Mouse (Mus musculus) stomach, postnatal 0 days (tissue): ENCODE data around the gene Sorcs1. TPM values are rescaled to one million over a fixed set of nuclear protein-coding genes. Genes with fewer than 3 reads are reported as not detected.

Experiments
- ATAC-seq: fragments of 200-750 bp; cut with Nextera tagmentation; 2 replicates; pipeline ENCODE4 v1.8.0; 2017; ENCODE audit not compliant: low FRiP score, low TSS enrichment
- DNase-seq: peaks from one replicate; pipeline ENCODE4 v3.0.0-alpha.2; 2016; ENCODE audit warnings: low spot score
- H3K27ac ChIP-seq: fragments of 300-500 bp; sonication (generic); replicated peaks from 2 replicates; pipeline ENCODE4 v1.5.1; 2014; ENCODE audit warnings: mild to moderate bottlenecking, control low read depth
- H3K27me3 ChIP-seq: fragments of 300-500 bp; sonication (generic); 2 replicates; pipeline ENCODE4 v1.6.1; 2014; ENCODE audit warnings: low read length; ENCODE audit not compliant: control insufficient read depth, insufficient read depth
- H3K36me3 ChIP-seq: fragments of 300-500 bp; sonication (generic); 2 replicates; pipeline ENCODE4 v1.6.1; 2014; ENCODE audit warnings: low read length, mixed read lengths; ENCODE audit not compliant: control insufficient read depth, insufficient read depth
- H3K4me1 ChIP-seq: fragments of 300-500 bp; sonication (generic); replicated peaks from 2 replicates; pipeline ENCODE4 v1.6.1; 2014; ENCODE audit warnings: antibody characterized with exemption; ENCODE audit not compliant: control insufficient read depth, insufficient read depth
- H3K4me2 ChIP-seq: fragments of 300-500 bp; sonication (generic); replicated peaks from 2 replicates; pipeline ENCODE4 v1.6.1; 2014; ENCODE audit warnings: low read depth, mild to moderate bottlenecking, control low read depth, moderate library complexity
- H3K4me3 ChIP-seq: fragments of 300-500 bp; sonication (generic); 2 replicates; pipeline ENCODE4 v1.5.1; 2014; ENCODE audit warnings: low read depth, low read length, control low read depth
- H3K9ac ChIP-seq: fragments of 300-500 bp; sonication (generic); 2 replicates; pipeline ENCODE4 v1.6.1; 2014; ENCODE audit warnings: mild to moderate bottlenecking, low read length, control low read depth, mixed read lengths
- H3K9me3 ChIP-seq: fragments of 300-500 bp; sonication (generic); 2 replicates; pipeline ENCODE4 v1.6.1; 2016; ENCODE audit warnings: low read length; ENCODE audit not compliant: control insufficient read depth
- CTCF ChIP-seq: IDR thresholded peaks from 2 replicates; pipeline ENCODE4 v1.5.1; 2016; ENCODE audit warnings: antibody characterized with exemption, low read depth, mild to moderate bottlenecking, moderate library complexity
- EP300 ChIP-seq: optimal IDR thresholded peaks from 2 replicates; pipeline ENCODE3; 2016; ENCODE audit warnings: antibody characterized with exemption
- WGBS: fragments of 180-500 bp; shearing (Covaris S2); extraction: QIAGEN DNeasy Blood & Tissue Kit; methylation state at CpG from one replicate; pipeline ENCODE4 v1.1.7; 2014; 5-methylcytosine and 5-hydroxymethylcytosine counted together
- polyA plus RNA-seq: library from polyadenylated mRNA; unstranded; fragments of >200 nt; fragmentation: Nextera tagmentation; extraction: Ambion mirVana; gene quantifications from 2 replicates; pipeline ENCODE4 v1.2.1, GENCODE M21; 2015

Sorcs1 gene
- polyA plus RNA-seq, 1 experiment from 2014 or later = 1.4 TPM

DNA sequence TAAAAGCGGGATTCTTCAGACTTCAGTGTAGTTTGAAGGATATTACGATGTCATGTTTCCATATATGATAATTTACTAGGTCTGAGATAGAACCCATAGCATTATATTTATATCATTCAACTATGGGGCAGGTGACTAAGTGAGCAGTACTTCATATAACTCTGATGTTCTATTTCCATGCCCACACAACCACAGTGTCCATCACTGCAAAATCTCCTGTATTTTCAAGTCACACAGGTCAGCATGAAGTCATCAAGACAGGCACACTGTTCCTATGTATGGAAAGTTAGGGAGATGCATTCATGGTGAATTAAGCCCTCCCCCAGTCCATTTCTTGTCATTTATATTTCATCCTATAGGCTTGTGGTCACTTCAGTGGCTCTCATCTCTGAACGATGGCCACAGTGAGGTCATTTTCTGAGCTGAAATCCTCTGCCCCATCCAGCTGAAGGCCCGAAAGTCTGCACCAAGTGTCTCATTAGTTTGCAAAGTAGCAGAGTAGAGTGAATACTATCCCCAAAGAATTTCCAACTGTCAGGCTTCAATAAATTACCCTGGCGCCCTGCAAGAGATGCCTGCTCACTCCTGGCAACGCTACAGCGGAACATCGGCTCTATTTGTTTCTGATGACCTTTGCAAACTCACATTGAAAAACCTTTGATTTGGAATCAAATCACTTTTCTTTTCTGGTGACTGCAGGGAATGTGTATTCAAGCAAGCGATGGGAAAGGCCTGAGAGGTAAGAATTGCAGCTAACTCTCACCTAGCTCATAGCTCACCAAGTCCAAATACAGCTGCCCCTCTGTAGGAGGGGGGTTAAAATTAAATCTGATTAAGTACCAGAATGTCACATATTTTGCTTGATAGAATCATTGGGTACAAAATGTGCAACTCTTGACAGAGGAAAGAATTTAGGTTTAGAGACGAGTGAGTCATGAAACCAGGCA is 492.4 kb downstream of the Sorcs1 start:
- 54% methylated on average over 10 of the region's 10 CpGs for WGBS
- no peaks in the 10 kb centered on the region for H3K9me3 ChIP-seq

DNA sequence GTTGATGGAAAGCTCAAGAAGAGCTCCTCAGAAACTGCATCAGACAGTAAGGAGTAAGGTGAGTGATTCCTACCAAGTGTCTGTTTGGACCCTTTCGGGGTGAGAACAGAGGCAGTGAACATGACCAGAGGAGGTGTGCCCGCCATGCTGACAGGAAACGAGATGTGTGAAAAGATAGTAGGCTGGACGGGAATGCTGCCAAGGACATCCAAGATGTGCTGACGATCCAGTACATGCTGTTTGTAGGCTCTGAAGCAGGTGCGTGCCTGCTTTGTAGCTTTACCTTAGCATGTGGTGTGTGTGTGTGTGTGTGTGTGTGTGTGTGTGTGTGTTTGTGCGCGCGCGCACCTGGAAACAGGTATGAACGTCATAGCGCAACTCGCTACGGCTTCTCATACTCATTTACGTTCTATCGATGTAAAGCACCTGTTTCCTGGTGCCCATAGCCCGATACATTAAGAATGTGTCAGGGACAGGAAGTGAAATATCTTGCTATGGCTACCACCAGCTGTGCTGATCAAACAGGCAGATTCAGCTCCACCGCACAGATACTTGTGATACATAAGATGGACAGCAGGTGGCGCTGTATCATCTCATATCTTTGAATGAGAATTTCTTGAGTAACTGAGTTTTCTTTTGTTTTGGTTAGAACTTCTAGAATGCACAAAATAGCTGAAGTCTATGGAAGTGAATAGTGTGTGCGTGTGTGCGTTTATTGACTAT is 493.4 kb downstream of the Sorcs1 start:
- DNase-seq (peak; percentile 54), ATAC-seq (no peak)
- Histone ChIP-seq H3K27ac (no peak overlapping the region), H3K9ac (no peak overlapping the region), H3K4me2 (no peak overlapping the region), H3K9me3 (no peaks in the 10 kb centered on the region), H3K27me3 (no peaks in the 10 kb centered on the region), H3K4me3 (no peak overlapping the region), H3K4me1 (no peaks in the 10 kb centered on the region), H3K36me3 (no peaks in the 10 kb centered on the region)
- WGBS = 44% methylated on average over 21 of the region's 21 CpGs
- no peak for TF ChIP-seq EP300
- TF ChIP-seq CTCF = peak; percentile 84

More for the DNA sequence above, 492.4 kb downstream of the Sorcs1 start:
- H3K36me3 ChIP-seq = no peaks in the 10 kb centered on the region
- H3K4me2 ChIP-seq = no peak overlapping the region
- no peaks in the 10 kb centered on the region for H3K4me1 ChIP-seq
- H3K27ac ChIP-seq = no peak overlapping the region
- TF ChIP-seq EP300 (no peak), CTCF (no peak)
- no peak for ATAC-seq
- H3K4me3 ChIP-seq = no peak overlapping the region
- DNase-seq = no peak
- no peak overlapping the region for H3K9ac ChIP-seq
- no peaks in the 10 kb centered on the region for H3K27me3 ChIP-seq

- no peaks in the 10 kb centered on the region for H3K27me3 ChIP-seq
- no peak for DNase-seq
- 74% methylated on average over 4 of the region's 4 CpGs for WGBS
- no peak overlapping the region for H3K27ac ChIP-seq
- ATAC-seq = no peak
- H3K4me2 ChIP-seq = no peak overlapping the region
- H3K4me1 ChIP-seq = no peaks in the 10 kb centered on the region
- no peaks in the 10 kb centered on the region for H3K9me3 ChIP-seq
- no peak overlapping the region for H3K9ac ChIP-seq
- TF ChIP-seq EP300 = no peak
- no peak for TF ChIP-seq CTCF
- H3K36me3 ChIP-seq = no peaks in the 10 kb centered on the region
- H3K4me3 ChIP-seq = no peak overlapping the region
Measured at GRCm38 (mm10) chr19:50178851-50179250, 499.6 kb downstream of the Sorcs1 start.

- no peak overlapping the region for H3K27ac ChIP-seq
- TF ChIP-seq CTCF (no peak), EP300 (no peak)
- H3K9ac ChIP-seq = no peak overlapping the region
- H3K4me3 ChIP-seq = no peak overlapping the region
- no peak overlapping the region for H3K4me2 ChIP-seq
- no peak for ATAC-seq
- WGBS = 82% methylated on average over 4 of the region's 4 CpGs
- no peaks in the 10 kb centered on the region for H3K4me1 ChIP-seq
- no peaks in the 10 kb centered on the region for H3K36me3 ChIP-seq
- H3K9me3 ChIP-seq = no peaks in the 10 kb centered on the region
- DNase-seq = no peak
- no peaks in the 10 kb centered on the region for H3K27me3 ChIP-seq
Measured at GRCm38 (mm10) chr19:50178151-50178550, 500.3 kb downstream of the Sorcs1 start.

DNA sequence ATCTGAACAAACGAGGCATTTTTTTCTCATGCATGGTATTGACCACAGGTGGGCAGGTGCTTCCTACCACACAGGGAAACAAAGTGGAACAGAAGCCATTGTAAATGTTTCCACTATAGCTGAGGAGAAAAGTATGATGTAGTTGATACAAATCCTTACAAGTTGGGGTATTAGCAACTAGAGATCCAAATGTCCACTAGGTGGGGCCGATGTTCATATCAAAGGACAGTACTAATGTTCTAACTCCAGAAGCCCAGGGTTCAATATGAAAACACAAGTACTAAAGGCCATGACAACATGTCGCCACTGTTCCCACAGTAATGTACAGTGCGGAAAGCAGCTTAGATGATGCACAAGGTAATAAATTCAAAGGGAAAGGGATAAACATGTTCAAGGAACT is 506.6 kb downstream of the Sorcs1 start:
- H3K4me3 ChIP-seq = no peak overlapping the region
- H3K36me3 ChIP-seq = no peaks in the 10 kb centered on the region
- peak; percentile 15 for DNase-seq
- H3K9me3 ChIP-seq = no peaks in the 10 kb centered on the region
- H3K4me1 ChIP-seq = no peaks in the 10 kb centered on the region
- TF ChIP-seq EP300 = no peak
- peak; percentile 52 for TF ChIP-seq CTCF
- no peak overlapping the region for H3K9ac ChIP-seq
- no peaks in the 10 kb centered on the region for H3K27me3 ChIP-seq
- no peak overlapping the region for H3K27ac ChIP-seq
- ATAC-seq = no peak
- WGBS = 64% methylated on average over 4 of the region's 4 CpGs
- no peak overlapping the region for H3K4me2 ChIP-seq

DNA sequence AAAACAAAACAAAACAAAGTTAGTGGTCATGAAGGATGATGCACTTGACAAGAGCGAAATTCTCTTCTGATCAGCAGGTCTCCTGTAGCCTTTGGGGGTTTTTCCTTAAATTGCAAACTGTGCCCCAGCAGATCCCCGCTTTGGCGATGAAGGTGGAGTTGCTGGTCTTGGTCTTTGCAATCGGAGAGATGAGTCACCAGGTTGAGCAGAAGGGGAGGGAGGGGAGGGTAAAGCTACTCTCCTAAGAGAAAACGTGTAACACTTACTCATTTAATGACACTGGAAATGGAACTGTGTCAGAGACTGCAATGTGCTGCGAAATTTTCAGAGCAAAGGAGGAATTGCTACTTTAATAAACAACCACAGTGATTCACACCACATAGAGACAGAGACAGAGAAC is 527.3 kb downstream of the Sorcs1 start:
- TF ChIP-seq EP300 = no peak
- TF ChIP-seq CTCF = no peak
- Histone ChIP-seq H3K36me3 (no peaks in the 10 kb centered on the region), H3K9ac (no peak overlapping the region), H3K4me3 (no peak overlapping the region), H3K27ac (no peak overlapping the region), H3K4me1 (no peaks in the 10 kb centered on the region), H3K9me3 (no peaks in the 10 kb centered on the region), H3K4me2 (no peak overlapping the region), H3K27me3 (no peaks in the 10 kb centered on the region)
- WGBS = 52% methylated on average over 6 of the region's 6 CpGs
- DNase-seq = no peak
- ATAC-seq = no peak
